In the genomic region with DNA sequence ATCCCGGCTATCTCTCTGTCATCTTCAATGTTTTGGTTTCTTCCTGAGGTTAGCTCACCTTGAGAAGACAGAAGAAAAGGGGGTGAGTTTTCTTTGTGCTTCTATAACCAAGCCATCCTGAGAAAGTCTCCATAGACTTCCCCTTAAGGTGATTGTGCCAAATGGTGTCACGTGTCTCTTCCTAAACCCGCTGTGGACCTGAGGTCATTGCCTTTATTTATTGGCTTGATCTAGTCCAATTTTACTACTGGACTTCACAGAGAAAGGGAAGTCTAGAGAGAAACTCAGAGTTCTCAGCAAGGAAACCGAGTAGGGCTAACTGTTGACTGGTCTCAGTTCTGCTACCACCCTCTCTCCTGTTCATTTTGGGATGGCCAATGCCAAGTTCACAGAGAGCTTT, we compare ENCODE assay signal across 23 mouse cellular contexts.
DNase-seq lines count a peak whose midpoint lies in the region; ATAC-seq and TF ChIP-seq lines count a peak whose summit lies in the region.
"Had no signal": no experiment of that assay in that cellular context is flagged by ENCODE, and none has a peak within 500 bp of the region (broad histone marks: within the 10 kb centered on the region; RNA-seq: fewer than 3 reads in every experiment).

No protein-coding gene starts in this region.

- ATAC-seq in midbrain, embryonic 11.5 days (ENCODE audit: low FRiP score), result no peak
- ATAC-seq in midbrain, embryonic 16.5 days, result no peak
- ATAC-seq: activated CD4-positive, CD25-positive, alpha-beta regulatory T cell, adult 4 months; CD4-positive, CD25-positive, alpha-beta regulatory T cell, adult 4 months; Patski had no signal

- no peaks in the 10 kb centered on the region for H3K9me3 ChIP-seq in midbrain, embryonic 11.5 days (ENCODE audit: control insufficient read depth, low read length)
- H3K9me3 ChIP-seq in midbrain, embryonic 16.5 days (replicated peaks; ENCODE audit: control insufficient read depth, low read length, poor library complexity, severe bottlenecking), result no peaks in the 10 kb centered on the region
- H3K9me3 ChIP-seq: G1E had no signal

- no peaks in the 10 kb centered on the region for H3K4me1 ChIP-seq in liver, adult 2 months (ENCODE audit: control insufficient read depth, insufficient read depth, low read length)
- H3K4me1 ChIP-seq in midbrain, embryonic 11.5 days (ENCODE audit: control insufficient read depth, insufficient read depth, low read length), result no peaks in the 10 kb centered on the region
- peaks cover 4% of the 10 kb centered on the region for H3K4me1 ChIP-seq in midbrain, embryonic 16.5 days (ENCODE audit: control insufficient read depth, insufficient read depth, low read length)
- H3K4me1 ChIP-seq in brown adipose tissue, adult 24 weeks (ENCODE audit: control insufficient read depth, insufficient read depth, insufficient read length, low read length), result peaks cover 11% of the 10 kb centered on the region

- WGBS in liver, adult 2 months, result 76% methylated on average over 4 of the region's 4 CpGs
- WGBS in midbrain, embryonic 11.5 days, result 92% methylated on average over 4 of the region's 4 CpGs
- 96% methylated on average over 4 of the region's 4 CpGs for whole genome bisulfite sequencing in midbrain, embryonic 16.5 days

- TF ChIP-seq POLR2A in liver, adult 2 months (IDR thresholded peaks at IDR 0.05; ENCODE audit: extremely low read depth, insufficient read depth, low read length), result no peak

- peak; percentile 56 for DNase-seq in heart, adult 11 months
- no peak for DNase-seq in heart, adult 18-20 months
- DNase-seq in liver, adult 2 months (ENCODE audit: extremely low read depth, low read depth, low spot score), result peak; percentile 50
- no peak for DNase-seq in liver
- peak; percentile 8 for DNase-seq in midbrain, embryonic 11.5 days (ENCODE audit: low spot score, missing footprints)
- no peak for DNase-seq in left cerebral cortex, adult 8-10 months (ENCODE audit: low spot score in 2 of 2)
- DNase-seq: adrenal gland, adult 2 months; adrenal gland, adult 8-10 months; adrenal gland, postnatal 10 days; adrenal gland, postnatal 14 days; adrenal gland, postnatal 25 days; adrenal gland, postnatal 36 days; B cell, adult 2 months; cerebellum, adult 11 months; cerebellum, adult 11-12 months; cerebellum, adult 18-20 months had no signal

- H3K9ac ChIP-seq in liver, adult 2 months (ENCODE audit: low read depth, low read length), result no peak overlapping the region
- no peak overlapping the region for H3K9ac ChIP-seq in midbrain, embryonic 11.5 days (ENCODE audit: low read length)
- no peak overlapping the region for H3K9ac ChIP-seq in midbrain, embryonic 16.5 days (ENCODE audit: low read depth, low read length)

- no peak overlapping the region for H3K27ac ChIP-seq in liver, adult 2 months (replicated peaks; ENCODE audit: insufficient read depth, low read depth, low read length)
- no peak overlapping the region for H3K27ac ChIP-seq in midbrain, embryonic 11.5 days (ENCODE audit: low read depth, low read length)
- no peak overlapping the region for H3K27ac ChIP-seq in midbrain, embryonic 16.5 days (ENCODE audit: low read length)
- H3K27ac ChIP-seq in brown adipose tissue, adult 24 weeks (replicated peaks; ENCODE audit: low read depth, low read length), result 0 out of 2 replicates have a peak overlapping the region, but pooled peaks have one; percentile 49

- no peak overlapping the region for H3K4me3 ChIP-seq in liver, adult 2 months (ENCODE audit: insufficient read depth, low read depth, low read length)
- no peak overlapping the region for H3K4me3 ChIP-seq in midbrain, embryonic 11.5 days (ENCODE audit: low read depth, low read length)
- no peak overlapping the region for H3K4me3 ChIP-seq in midbrain, embryonic 16.5 days (ENCODE audit: low read depth, low read length)
- H3K4me3 ChIP-seq in brown adipose tissue, adult 24 weeks (ENCODE audit: insufficient read depth, low read depth, low read length), result no peak overlapping the region

- no peaks in the 10 kb centered on the region for H3K79me2 ChIP-seq in liver, adult 2 months (ENCODE audit: control insufficient read depth, insufficient read depth, low read length)

- no peak for TF ChIP-seq CTCF in liver, adult 2 months (IDR thresholded peaks at IDR 0.05; ENCODE audit: low read depth, low read length)

- no peaks in the 10 kb centered on the region for H3K36me3 ChIP-seq in liver, adult 2 months (ENCODE audit: control insufficient read depth, insufficient read depth, low read length)
- H3K36me3 ChIP-seq in midbrain, embryonic 11.5 days (ENCODE audit: control insufficient read depth, insufficient read depth, low read length), result no peaks in the 10 kb centered on the region
- H3K36me3 ChIP-seq in midbrain, embryonic 16.5 days (ENCODE audit: control insufficient read depth, insufficient read depth, low read length), result no peaks in the 10 kb centered on the region
- H3K36me3 ChIP-seq: G1E had no signal

- H3K4me2 ChIP-seq in midbrain, embryonic 11.5 days, result no peak overlapping the region
- no peak overlapping the region for H3K4me2 ChIP-seq in midbrain, embryonic 16.5 days (ENCODE audit: low read length)

- H3K27me3 ChIP-seq in liver, adult 2 months (ENCODE audit: control insufficient read depth, insufficient read depth, low read length), result no peaks in the 10 kb centered on the region
- H3K27me3 ChIP-seq in midbrain, embryonic 11.5 days (ENCODE audit: control insufficient read depth, insufficient read depth, low read length), result no peaks in the 10 kb centered on the region
- H3K27me3 ChIP-seq in midbrain, embryonic 16.5 days (ENCODE audit: control insufficient read depth, insufficient read depth, low read depth, low read length), result no peaks in the 10 kb centered on the region
- H3K27me3 ChIP-seq: CH12.LX, Patski had no signal

Comparison
In these comparisons a context has a peak if more than half of its experiments do, and no peak if none do; other contexts are left out.
1. DNase-seq: peak in heart, adult 11 months (single experiment), liver, adult 2 months (single experiment) and midbrain, embryonic 11.5 days (single experiment); none in heart, adult 18-20 months (0 of 2), liver (single experiment) and left cerebral cortex, adult 8-10 months (0 of 2).